Mouse (Mus musculus) stomach, embryonic 14.5 days (tissue): ENCODE measurements around the gene Olfr718-ps1. TPM values are rescaled to one million over a fixed set of nuclear protein-coding genes. Genes with fewer than 3 reads are reported as not detected.
A peak's percentile ranks its signal among the peaks of the same experiment; 100 is the strongest.
"Not testable (repeated sequence)": the region's sequence is repeated elsewhere in the genome, so short reads cannot be mapped to it uniquely, and the experiment has no call there.

Experiments used
- ATAC-seq: fragments of 200-750 bp; cut with Nextera tagmentation; 2 replicates; pipeline ENCODE4 v1.8.0; 2017; ENCODE audit warnings: low read depth, moderate TSS enrichment; ENCODE audit not compliant: insufficient number of reproducible peaks, insufficient read depth, low FRiP score
- H3K27ac ChIP-seq: fragments of 300-500 bp; sonication (generic); 2 replicates; pipeline ENCODE4 v1.5.1; 2014; ENCODE audit warnings: mild to moderate bottlenecking, low read length, moderate library complexity, mixed read lengths
- H3K27me3 ChIP-seq: fragments of 300-500 bp; sonication (generic); 2 replicates; pipeline ENCODE4 v1.6.1; 2014; ENCODE audit warnings: low read length, control low read depth, mixed read lengths; ENCODE audit not compliant: control insufficient read depth, insufficient read depth
- H3K36me3 ChIP-seq: fragments of 300-500 bp; sonication (generic); 2 replicates; pipeline ENCODE4 v1.6.1; 2014; ENCODE audit warnings: mild to moderate bottlenecking, control low read depth, low read length, moderate library complexity, mixed read lengths; ENCODE audit not compliant: control insufficient read depth, insufficient read depth
- H3K4me1 ChIP-seq: fragments of 300-500 bp; sonication (generic); 2 replicates; pipeline ENCODE4 v1.6.1; 2014; ENCODE audit warnings: low read length, control low read depth, mixed read lengths; ENCODE audit not compliant: control insufficient read depth, insufficient read depth
- H3K4me2 ChIP-seq: fragments of 300-500 bp; sonication (generic); replicated peaks from 2 replicates; pipeline ENCODE4 v1.6.1; 2014; ENCODE audit warnings: low read depth, low read length, control low read depth
- H3K4me3 ChIP-seq: fragments of 300-500 bp; sonication (generic); 2 replicates; pipeline ENCODE4 v1.5.1; 2014; ENCODE audit warnings: low read depth, low read length, control low read depth
- H3K9ac ChIP-seq: fragments of 300-500 bp; sonication (generic); replicated peaks from 2 replicates; pipeline ENCODE4 v1.6.1; 2014; ENCODE audit warnings: low read depth, mild to moderate bottlenecking, control low read depth, low read length, moderate library complexity, mixed read lengths
- H3K9me3 ChIP-seq: fragments of 300-500 bp; sonication (generic); 2 replicates; pipeline ENCODE4 v1.6.1; 2016; ENCODE audit warnings: low read depth, low read length, control low read depth; ENCODE audit not compliant: control insufficient read depth
- WGBS: fragments of 180-500 bp; shearing (Covaris S2); extraction: QIAGEN DNeasy Blood & Tissue Kit; methylation state at CpG from one replicate; pipeline ENCODE4 v1.1.7; 2014; 5-methylcytosine and 5-hydroxymethylcytosine counted together
- polyA plus RNA-seq: library from polyadenylated mRNA; unstranded; fragments of >200 nt; fragmentation: Nextera tagmentation; extraction: Ambion mirVana; gene quantifications from 2 replicates; pipeline ENCODE4 v1.2.1, GENCODE M21; 2014

Olfr718-ps1 gene
- polyA plus RNA-seq, 1 experiment from 2014 or later: 0.07 TPM

- 86% methylated on average over 13 of the region's 13 CpGs for WGBS
- no peak overlapping the region for H3K27ac ChIP-seq
- no peaks in the 10 kb centered on the region for H3K27me3 ChIP-seq
- H3K4me1 ChIP-seq: no peaks in the 10 kb centered on the region
- H3K9ac ChIP-seq: no peak overlapping the region
- peak; percentile 37; the same call in 1 of the 2 replicates for ATAC-seq
- H3K9me3 ChIP-seq: no peaks in the 10 kb centered on the region
- H3K36me3 ChIP-seq: no peaks in the 10 kb centered on the region
- H3K4me2 ChIP-seq: no peak overlapping the region
- no peak overlapping the region for H3K4me3 ChIP-seq
Observed at GRCm38 (mm10) chr5:143137580-143137979, 9.8 kb downstream of the Olfr718-ps1 start.

- Histone ChIP-seq H3K9ac (no peak overlapping the region), H3K27me3 (no peaks in the 10 kb centered on the region), H3K9me3 (no peaks in the 10 kb centered on the region), H3K4me3 (no peak overlapping the region), H3K4me2 (no peak overlapping the region), H3K27ac (no peak overlapping the region), H3K4me1 (no peaks in the 10 kb centered on the region), H3K36me3 (no peaks in the 10 kb centered on the region)
- 89% methylated on average over 7 of the region's 7 CpGs for WGBS
- no peak for ATAC-seq
Observed at GRCm38 (mm10) chr5:143135042-143135441, 12.3 kb downstream of the Olfr718-ps1 start.

- H3K4me3 ChIP-seq, H3K27me3 ChIP-seq, H3K4me1 ChIP-seq, H3K9ac ChIP-seq, H3K9me3 ChIP-seq, H3K27ac ChIP-seq, ATAC-seq, H3K4me2 ChIP-seq, H3K36me3 ChIP-seq: not testable (repeated sequence)
- whole genome bisulfite sequencing: 84% methylated on average over 3 of the region's 6 CpGs
Observed at GRCm38 (mm10) chr5:143134216-143135010, 13.0 kb downstream of the Olfr718-ps1 start.

GRCm38 (mm10) chr5:143132935-143133514, 14.4 kb downstream of the Olfr718-ps1 start:
- no peak overlapping the region for H3K4me3 ChIP-seq
- no peak overlapping the region for H3K27ac ChIP-seq
- WGBS: 69% methylated on average over 13 of the region's 13 CpGs
- ATAC-seq: no peak
- H3K9ac ChIP-seq: no peak overlapping the region
- no peaks in the 10 kb centered on the region for H3K4me1 ChIP-seq
- H3K36me3 ChIP-seq: no peaks in the 10 kb centered on the region
- H3K27me3 ChIP-seq: no peaks in the 10 kb centered on the region
- no peak overlapping the region for H3K4me2 ChIP-seq
- H3K9me3 ChIP-seq: peaks cover 4% of the 10 kb centered on the region; the same call in 1 of the 2 replicates

- H3K9me3 ChIP-seq: peaks cover 4% of the 10 kb centered on the region; the same call in 1 of the 2 replicates
- H3K9ac ChIP-seq: no peak overlapping the region
- 92% methylated on average over 7 of the region's 7 CpGs for WGBS
- no peak overlapping the region for H3K4me3 ChIP-seq
- H3K36me3 ChIP-seq: no peaks in the 10 kb centered on the region
- H3K27ac ChIP-seq: no peak overlapping the region
- H3K4me1 ChIP-seq: no peaks in the 10 kb centered on the region
- H3K4me2 ChIP-seq: no peak overlapping the region
- no peaks in the 10 kb centered on the region for H3K27me3 ChIP-seq
- ATAC-seq: no peak
Observed at GRCm38 (mm10) chr5:143130342-143130741, 17.0 kb downstream of the Olfr718-ps1 start.

- Histone ChIP-seq H3K4me3 (no peak overlapping the region), H3K9me3 (peaks cover 4% of the 10 kb centered on the region; the same call in 1 of the 2 replicates), H3K4me1 (no peaks in the 10 kb centered on the region), H3K36me3 (no peaks in the 10 kb centered on the region), H3K27ac (no peak overlapping the region), H3K9ac (no peak overlapping the region), H3K4me2 (no peak overlapping the region), H3K27me3 (no peaks in the 10 kb centered on the region)
- ATAC-seq: no peak
- 93% methylated on average over 16 of the region's 16 CpGs for WGBS
Observed at GRCm38 (mm10) chr5:143129101-143129500, 18.3 kb downstream of the Olfr718-ps1 start.

GRCm38 (mm10) chr5:143127837-143128236, 19.5 kb downstream of the Olfr718-ps1 start:
- no peak overlapping the region for H3K9ac ChIP-seq
- no peak overlapping the region for H3K27ac ChIP-seq
- no peak for ATAC-seq
- no peaks in the 10 kb centered on the region for H3K27me3 ChIP-seq
- H3K4me2 ChIP-seq: no peak overlapping the region
- H3K9me3 ChIP-seq: peaks cover 4% of the 10 kb centered on the region; the same call in 1 of the 2 replicates
- no peaks in the 10 kb centered on the region for H3K36me3 ChIP-seq
- 83% methylated on average over 8 of the region's 8 CpGs for WGBS
- no peak overlapping the region for H3K4me3 ChIP-seq
- no peaks in the 10 kb centered on the region for H3K4me1 ChIP-seq

GRCm38 (mm10) chr5:143126908-143127307, 20.5 kb downstream of the Olfr718-ps1 start:
- H3K36me3 ChIP-seq: no peaks in the 10 kb centered on the region
- no peak overlapping the region for H3K9ac ChIP-seq
- no peak overlapping the region for H3K4me3 ChIP-seq
- peaks cover 4% of the 10 kb centered on the region; the same call in 1 of the 2 replicates for H3K9me3 ChIP-seq
- H3K27ac ChIP-seq: no peak overlapping the region
- H3K4me1 ChIP-seq: no peaks in the 10 kb centered on the region
- no peak overlapping the region for H3K4me2 ChIP-seq
- no peak for ATAC-seq
- WGBS: 60% methylated on average over 4 of the region's 4 CpGs
- no peaks in the 10 kb centered on the region for H3K27me3 ChIP-seq
